Mouse (Mus musculus) embryonic facial prominence, embryonic 13.5 days (tissue): Measurements from ENCODE around the gene Morc3. TPM values are rescaled to one million over a fixed set of nuclear protein-coding genes. Genes with fewer than 3 reads are reported as not detected.

Experiments
- ATAC-seq: fragments of 200-750 bp; cut with Nextera tagmentation; 2 replicates; pipeline ENCODE4 v1.8.0; 2017; ENCODE audit warnings: low read depth; ENCODE audit not compliant: insufficient number of reproducible peaks, insufficient read depth, low FRiP score, low TSS enrichment
- H3K27ac ChIP-seq: fragments of 300-500 bp; sonication (generic); 2 replicates; pipeline ENCODE4 v1.5.1; 2015; ENCODE audit warnings: moderate library complexity, mild to moderate bottlenecking, inconsistent platforms
- H3K27me3 ChIP-seq: fragments of 300-500 bp; sonication (generic); 2 replicates; pipeline ENCODE4 v1.6.1; 2015; ENCODE audit warnings: mild to moderate bottlenecking, inconsistent platforms
- H3K36me3 ChIP-seq: fragments of 300-500 bp; sonication (generic); 2 replicates; pipeline ENCODE4 v1.6.1; 2015; ENCODE audit warnings: mild to moderate bottlenecking, inconsistent platforms
- H3K4me1 ChIP-seq: fragments of 300-500 bp; sonication (generic); 2 replicates; pipeline ENCODE4 v1.6.1; 2015; ENCODE audit warnings: inconsistent platforms
- H3K4me2 ChIP-seq: fragments of 300-500 bp; sonication (generic); 2 replicates; pipeline ENCODE4 v1.6.1; 2015; ENCODE audit warnings: moderate library complexity, mild to moderate bottlenecking, inconsistent platforms
- H3K4me3 ChIP-seq: fragments of 300-500 bp; sonication (generic); 2 replicates; pipeline ENCODE4 v1.5.1; 2015; ENCODE audit warnings: mild to moderate bottlenecking, inconsistent platforms
- H3K9ac ChIP-seq: fragments of 300-500 bp; sonication (generic); 2 replicates; pipeline ENCODE4 v1.6.1; 2015; ENCODE audit warnings: mild to moderate bottlenecking, inconsistent platforms
- H3K9me3 ChIP-seq: fragments of 300-500 bp; sonication (generic); 2 replicates; pipeline ENCODE4 v1.6.1; 2016; ENCODE audit warnings: inconsistent platforms
- WGBS: fragments of 180-500 bp; shearing (Covaris S2); methylation state at CpG from one replicate; pipeline ENCODE4 v1.1.7; 2015; ENCODE audit warnings: mixed read lengths; 5-methylcytosine and 5-hydroxymethylcytosine counted together
- polyA plus RNA-seq: library from polyadenylated mRNA; unstranded; fragments of >200 nt; fragmentation: Nextera tagmentation; extraction: Ambion mirVana; gene quantifications from 2 replicates; pipeline ENCODE4 v1.2.1, GENCODE M21; 2015

Morc3 gene
- polyA plus RNA-seq, 1 experiment from 2014 or later, result 32.9 TPM

DNA sequence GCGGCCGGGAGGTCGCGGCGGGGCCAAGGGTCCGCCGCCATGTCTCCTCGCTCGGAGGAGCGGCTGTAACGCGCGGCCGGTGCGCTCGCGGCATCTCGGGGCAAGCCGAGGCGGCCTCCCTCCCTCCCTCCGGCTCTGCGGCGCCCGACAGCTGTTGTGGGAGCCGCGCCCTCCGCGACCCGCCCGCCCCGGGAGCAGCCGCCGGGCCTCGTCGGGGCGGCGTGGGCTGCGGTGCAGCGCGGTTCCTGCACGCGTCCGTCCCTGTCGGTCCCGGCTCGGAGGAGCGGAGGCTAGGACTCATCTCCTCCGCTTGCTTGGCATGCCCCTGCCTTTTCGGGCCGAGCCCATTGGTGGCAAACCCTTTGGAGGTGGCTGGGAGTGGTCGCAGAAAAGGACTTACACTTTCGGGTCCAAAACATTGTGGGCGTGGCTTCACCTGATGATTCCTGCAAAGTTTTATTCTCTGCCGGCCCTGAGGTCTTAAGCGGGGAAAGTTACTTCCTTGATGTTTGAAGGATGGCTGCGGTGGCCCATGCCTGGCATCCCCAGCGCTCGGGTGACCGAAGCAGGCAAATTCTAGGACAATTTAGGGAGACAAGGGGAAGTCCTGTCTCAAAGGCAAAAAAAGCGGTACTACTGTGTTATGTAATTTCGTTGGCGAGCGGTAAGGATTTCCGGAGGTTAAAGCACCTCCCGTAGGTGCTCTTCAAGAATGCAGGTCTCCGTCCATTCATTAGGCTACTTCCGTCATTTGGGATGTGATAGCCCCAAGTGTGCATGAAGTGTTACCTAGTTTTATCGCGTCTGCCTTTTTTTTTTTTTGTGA is 743 bp downstream of the Morc3 start:
- peaks cover 14% of the 10 kb centered on the region for H3K4me1 ChIP-seq
- ATAC-seq, result peak; percentile 38
- no peaks in the 10 kb centered on the region for H3K36me3 ChIP-seq
- H3K9ac ChIP-seq, result peak overlapping the region; percentile 97
- peak overlapping the region; percentile 94 for H3K4me3 ChIP-seq
- H3K27me3 ChIP-seq, result no peaks in the 10 kb centered on the region
- peak overlapping the region; percentile 96 for H3K27ac ChIP-seq
- peaks cover 4% of the 10 kb centered on the region; the same call in 1 of the 2 replicates for H3K9me3 ChIP-seq
- H3K4me2 ChIP-seq, result peak overlapping the region; percentile 75
- WGBS, result 1% methylated on average over 59 of the region's 69 CpGs

DNA sequence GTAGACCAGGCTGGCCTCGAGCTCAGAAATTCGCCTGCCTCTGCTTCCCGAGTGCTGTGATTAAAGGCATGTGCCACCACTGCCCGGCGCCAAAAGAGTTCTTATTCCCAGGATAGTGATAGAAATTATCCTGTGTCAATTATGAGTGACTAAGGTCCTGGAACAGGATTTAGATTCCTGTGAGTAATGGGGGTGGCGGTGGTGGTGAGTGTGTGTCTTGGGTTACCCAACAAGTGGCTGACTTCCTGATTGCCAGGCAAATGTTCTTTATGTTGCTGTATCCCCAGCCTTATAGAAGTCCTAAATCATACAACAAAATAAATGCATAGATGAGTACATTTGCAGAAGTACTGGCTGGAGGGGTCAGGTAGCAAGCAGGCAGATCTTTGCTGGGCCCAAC is 1.6 kb downstream of the Morc3 start:
- Histone ChIP-seq H3K4me2 (peak overlapping the region; percentile 75), H3K4me1 (peaks cover 14% of the 10 kb centered on the region), H3K27ac (no peak overlapping the region), H3K9me3 (no peaks in the 10 kb centered on the region), H3K4me3 (peak overlapping the region; percentile 94), H3K36me3 (0 out of 2 replicates have a peak, but pooled peaks cover 1% of the 10 kb centered on the region), H3K9ac (no peak overlapping the region), H3K27me3 (no peaks in the 10 kb centered on the region)
- ATAC-seq, result no peak
- 83% methylated on average over 6 of the region's 6 CpGs for WGBS

DNA sequence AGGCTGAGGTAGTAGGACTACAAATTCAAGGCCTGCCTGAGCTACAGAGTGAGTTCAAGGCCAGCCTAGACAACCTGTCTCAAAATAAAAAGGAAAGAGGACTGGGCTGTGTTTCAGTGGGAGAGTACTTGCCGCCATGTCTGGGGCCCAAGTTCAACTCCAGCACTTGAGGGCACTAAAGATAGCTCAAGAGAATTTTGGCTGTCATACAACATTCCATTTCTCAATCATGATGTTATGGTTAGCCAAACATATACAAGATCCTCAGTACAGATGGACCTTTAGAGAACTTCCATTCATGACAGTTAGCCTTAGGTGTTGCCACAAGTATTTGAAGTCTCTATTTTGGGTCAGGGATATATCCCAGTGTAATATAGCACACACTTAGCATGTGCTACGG is 2.2 kb downstream of the Morc3 start:
- H3K9me3 ChIP-seq, result no peaks in the 10 kb centered on the region
- no peak overlapping the region for H3K9ac ChIP-seq
- ATAC-seq, result no peak
- no peak overlapping the region for H3K27ac ChIP-seq
- 0 out of 2 replicates have a peak, but pooled peaks cover 6% of the 10 kb centered on the region for H3K36me3 ChIP-seq
- H3K4me1 ChIP-seq, result peaks cover 14% of the 10 kb centered on the region
- H3K4me2 ChIP-seq, result no peak overlapping the region
- 94% methylated on average over 2 of the region's 2 CpGs for WGBS
- no peaks in the 10 kb centered on the region for H3K27me3 ChIP-seq
- H3K4me3 ChIP-seq, result no peak overlapping the region

DNA sequence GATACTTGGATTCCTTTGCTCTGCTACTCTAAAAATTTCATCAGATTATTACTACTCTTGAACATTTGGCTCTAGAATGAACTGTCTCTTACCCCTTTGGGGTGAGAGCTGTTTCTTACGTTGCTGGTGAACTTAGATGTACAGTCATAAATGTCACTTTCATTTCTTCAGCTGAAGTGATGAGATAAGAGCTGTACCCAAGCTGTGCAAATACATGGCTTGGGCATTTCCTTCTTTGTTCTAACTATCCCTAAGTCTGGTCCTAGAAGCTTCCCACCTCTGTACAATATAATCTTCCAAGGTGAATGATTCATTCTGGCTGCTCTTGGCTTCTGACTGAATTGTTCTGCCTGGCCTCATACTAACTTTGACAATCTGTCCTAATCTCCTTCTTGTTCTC is 7.1 kb downstream of the Morc3 start:
- no peak overlapping the region for H3K4me2 ChIP-seq
- peaks cover 3% of the 10 kb centered on the region; the same call in 1 of the 2 replicates for H3K4me1 ChIP-seq
- no peaks in the 10 kb centered on the region for H3K9me3 ChIP-seq
- H3K9ac ChIP-seq, result no peak overlapping the region
- H3K27ac ChIP-seq, result no peak overlapping the region
- WGBS, result 96% methylated on average over 1 of the region's 1 CpGs
- no peak for ATAC-seq
- H3K36me3 ChIP-seq, result 0 out of 2 replicates have a peak, but pooled peaks cover 13% of the 10 kb centered on the region
- H3K4me3 ChIP-seq, result no peak overlapping the region
- H3K27me3 ChIP-seq, result no peaks in the 10 kb centered on the region

DNA sequence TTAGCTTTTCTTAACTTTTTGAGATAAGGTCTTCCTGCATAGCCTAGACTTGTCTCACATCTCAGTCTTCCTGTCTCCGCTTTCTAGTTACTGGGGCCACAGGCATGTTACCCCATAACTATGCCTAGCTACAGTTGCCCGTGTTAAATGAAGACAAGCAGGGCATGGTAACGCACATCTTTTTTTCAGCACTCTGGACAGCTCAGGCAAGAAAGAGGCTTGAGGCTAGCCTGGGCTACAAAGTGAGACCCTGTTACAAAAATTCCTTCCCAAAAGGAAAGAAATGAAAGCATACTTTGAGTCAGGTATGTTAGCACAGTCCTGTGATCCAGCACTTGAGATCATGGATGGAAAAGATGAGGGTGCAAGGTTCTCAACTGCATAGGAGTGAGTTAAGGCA is 18.6 kb downstream of the Morc3 start:
- H3K4me2 ChIP-seq, result no peak overlapping the region
- no peak for ATAC-seq
- 94% methylated on average over 3 of the region's 3 CpGs for WGBS
- H3K9ac ChIP-seq, result no peak overlapping the region
- H3K36me3 ChIP-seq, result peaks cover 91% of the 10 kb centered on the region
- H3K4me3 ChIP-seq, result no peak overlapping the region
- H3K27me3 ChIP-seq, result no peaks in the 10 kb centered on the region
- H3K4me1 ChIP-seq, result no peaks in the 10 kb centered on the region
- H3K27ac ChIP-seq, result no peak overlapping the region
- no peaks in the 10 kb centered on the region for H3K9me3 ChIP-seq

DNA sequence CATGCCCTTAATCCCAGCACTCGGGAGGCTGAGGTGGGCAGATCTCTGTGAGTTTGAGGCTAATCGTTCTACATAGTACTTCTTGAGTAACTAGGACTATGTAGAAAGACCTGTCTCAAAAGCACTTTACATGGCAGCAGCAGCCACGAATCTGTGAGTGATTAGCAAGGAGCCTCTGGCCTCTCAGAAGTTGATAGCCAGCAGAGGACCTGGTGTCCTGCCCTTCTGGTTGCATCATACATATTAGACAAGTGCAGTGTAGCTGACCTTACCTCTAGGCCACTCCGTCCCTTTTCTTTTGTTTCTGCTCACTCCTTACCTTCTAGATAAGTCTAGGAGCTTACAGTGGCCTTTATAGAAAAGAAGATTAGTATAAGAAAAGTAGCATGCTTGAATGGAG is 28.0 kb downstream of the Morc3 start:
- H3K27ac ChIP-seq, result no peak overlapping the region
- no peak for ATAC-seq
- no peaks in the 10 kb centered on the region for H3K9me3 ChIP-seq
- H3K9ac ChIP-seq, result no peak overlapping the region
- no peak overlapping the region for H3K4me3 ChIP-seq
- peaks cover 83% of the 10 kb centered on the region for H3K36me3 ChIP-seq
- 85% methylated on average over 4 of the region's 4 CpGs for WGBS
- H3K4me1 ChIP-seq, result no peaks in the 10 kb centered on the region
- no peak overlapping the region for H3K4me2 ChIP-seq
- H3K27me3 ChIP-seq, result no peaks in the 10 kb centered on the region

DNA sequence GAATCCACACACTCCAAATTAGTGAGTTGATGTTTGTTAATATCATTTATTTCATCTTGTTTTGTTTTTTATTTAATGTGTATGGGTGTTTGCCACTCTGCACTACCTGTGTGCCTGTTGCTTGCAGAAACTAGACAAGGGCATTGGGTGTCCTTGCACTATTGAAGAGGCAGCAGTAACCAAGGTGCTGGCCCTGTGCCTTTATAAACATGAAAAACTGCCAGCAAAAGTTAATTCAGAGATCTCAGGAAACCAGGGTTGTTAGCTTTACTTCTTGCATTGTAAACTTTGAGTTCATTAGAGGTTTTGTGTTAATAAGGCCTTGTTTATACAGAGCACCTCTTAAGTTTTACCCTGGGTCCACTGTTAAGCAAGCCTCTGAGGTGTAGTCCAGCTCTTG is 28.8 kb downstream of the Morc3 start:
- no peaks in the 10 kb centered on the region for H3K9me3 ChIP-seq
- H3K4me2 ChIP-seq, result no peak overlapping the region
- peaks cover 85% of the 10 kb centered on the region for H3K36me3 ChIP-seq
- no peaks in the 10 kb centered on the region for H3K4me1 ChIP-seq
- no peak overlapping the region for H3K4me3 ChIP-seq
- no peak overlapping the region for H3K27ac ChIP-seq
- ATAC-seq, result no peak
- no peaks in the 10 kb centered on the region for H3K27me3 ChIP-seq
- H3K9ac ChIP-seq, result no peak overlapping the region

DNA sequence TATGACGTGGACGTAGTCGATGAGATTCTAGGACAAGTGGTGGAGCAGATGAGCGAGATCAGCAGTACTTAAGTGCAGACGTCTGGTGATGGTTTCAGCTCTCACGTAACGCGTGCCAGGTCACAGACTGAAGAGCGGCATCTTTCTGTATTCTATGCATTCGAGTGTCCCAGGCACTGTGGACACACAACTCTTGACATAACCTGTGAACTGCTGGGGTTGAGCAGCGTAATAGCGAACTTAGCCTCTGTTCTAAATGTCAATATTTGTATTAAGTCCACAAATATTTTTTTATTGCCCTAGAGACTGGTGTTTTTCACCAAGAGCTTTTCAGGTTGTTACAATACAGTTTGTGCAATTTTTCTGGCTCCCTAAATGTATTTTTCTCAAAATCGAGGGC is 42.9 kb downstream of the Morc3 start:
- Histone ChIP-seq H3K4me1 (no peaks in the 10 kb centered on the region), H3K9me3 (no peaks in the 10 kb centered on the region), H3K36me3 (peaks cover 76% of the 10 kb centered on the region), H3K9ac (no peak overlapping the region), H3K27me3 (no peaks in the 10 kb centered on the region), H3K4me3 (no peak overlapping the region), H3K27ac (no peak overlapping the region), H3K4me2 (no peak overlapping the region)
- WGBS, result 90% methylated on average over 13 of the region's 13 CpGs
- ATAC-seq, result no peak

DNA sequence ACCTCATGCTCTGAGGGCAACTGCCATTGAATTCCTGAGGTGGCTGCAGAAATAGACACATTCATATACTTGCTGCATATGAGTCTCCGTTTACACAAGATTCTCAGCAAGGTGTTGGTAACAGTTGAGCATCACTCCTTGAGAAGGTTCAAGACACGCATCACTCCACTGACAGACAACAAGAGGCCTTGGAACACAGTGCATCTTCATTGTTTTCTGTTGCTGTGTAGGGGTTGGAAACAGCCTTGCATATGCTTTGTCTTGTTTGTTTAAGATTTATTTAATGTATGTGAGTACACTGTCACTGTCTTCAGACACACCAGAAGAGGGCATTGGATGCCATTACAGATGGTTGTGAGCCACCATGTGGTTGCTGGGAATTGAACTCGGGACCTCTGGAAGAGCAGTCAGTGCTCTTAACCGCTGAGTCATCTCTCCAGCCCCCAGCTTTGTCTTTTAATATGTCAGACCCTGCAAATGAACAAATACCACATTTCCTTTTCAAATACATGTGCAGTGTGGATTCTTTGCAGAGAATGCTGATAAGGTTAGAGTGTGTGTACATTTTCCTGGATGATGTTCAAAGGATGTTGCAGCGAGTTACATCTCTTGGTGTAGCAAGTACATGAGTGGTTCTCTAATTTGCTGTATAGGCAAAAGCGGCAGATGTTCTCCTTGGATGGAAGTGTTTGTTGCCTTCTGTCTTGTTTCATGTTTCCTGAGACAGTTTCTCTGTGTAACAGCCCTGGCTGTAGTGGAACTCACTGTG is 45.9 kb downstream of the Morc3 start:
- peaks cover 48% of the 10 kb centered on the region for H3K36me3 ChIP-seq
- H3K4me3 ChIP-seq, result no peak overlapping the region
- H3K4me2 ChIP-seq, result no peak overlapping the region
- WGBS, result 92% methylated on average over 6 of the region's 6 CpGs
- no peak for ATAC-seq
- H3K4me1 ChIP-seq, result no peaks in the 10 kb centered on the region
- no peak overlapping the region; the same call in 1 of the 2 replicates for H3K27ac ChIP-seq
- H3K9me3 ChIP-seq, result no peaks in the 10 kb centered on the region
- H3K9ac ChIP-seq, result no peak overlapping the region
- H3K27me3 ChIP-seq, result no peaks in the 10 kb centered on the region

DNA sequence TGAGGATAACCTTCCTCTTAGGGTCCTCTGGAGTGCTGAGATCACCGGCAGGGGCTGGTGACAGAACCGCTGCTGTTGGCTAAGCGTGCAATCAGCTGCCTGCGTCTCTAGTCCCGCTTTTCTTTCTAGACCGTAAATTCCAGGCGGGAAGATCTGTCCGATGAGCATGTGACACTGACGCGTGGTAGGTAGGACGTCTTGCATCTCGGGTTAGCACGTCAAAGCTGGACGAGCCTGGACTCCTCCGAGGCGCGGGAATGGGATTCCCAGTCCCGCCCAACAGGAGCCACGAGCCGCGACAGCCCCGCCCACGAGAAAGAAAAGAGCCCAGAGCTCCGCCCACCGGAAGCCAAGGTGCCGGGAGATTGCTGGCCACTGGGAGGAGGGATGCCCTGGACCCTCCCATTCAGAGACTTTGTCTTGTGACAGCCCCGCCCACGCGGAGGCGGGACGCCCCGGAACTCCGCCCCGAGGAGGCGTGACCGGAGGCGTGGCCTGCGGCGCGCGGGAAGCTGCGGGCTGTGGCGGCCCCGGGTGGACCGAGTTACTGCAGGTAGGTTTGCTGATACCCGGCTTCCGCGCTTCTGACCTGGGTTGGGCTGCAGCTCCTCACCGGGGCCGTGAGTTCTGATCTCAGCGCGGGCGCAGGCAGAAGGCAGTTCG is 51.6 kb downstream of the Morc3 start, which contains the start of gene Chaf1b:
Gene Chaf1b, plus strand, starts transcription at position 479 of the 663 bp plus-strand sequence.
- peak within 1 kb of the TSS; percentile 80 for H3K9ac ChIP-seq
- no peaks in the 10 kb centered on the region for H3K27me3 ChIP-seq
- H3K9me3 ChIP-seq, result no peaks in the 10 kb centered on the region
- WGBS, result under 1% methylated on average over 51 of the region's 54 CpGs
- ATAC-seq, result peak; percentile 91
- H3K4me2 ChIP-seq, result peak within 1 kb of the TSS; percentile 82
- peak within 1 kb of the TSS; percentile 85 for H3K4me3 ChIP-seq
- peaks cover 22% of the 10 kb centered on the region for H3K4me1 ChIP-seq
- H3K27ac ChIP-seq, result 0 out of 2 replicates have a peak within 1 kb of the TSS, but pooled peaks have one; percentile 16
- H3K36me3 ChIP-seq, result peaks cover 23% of the 10 kb centered on the region

DNA sequence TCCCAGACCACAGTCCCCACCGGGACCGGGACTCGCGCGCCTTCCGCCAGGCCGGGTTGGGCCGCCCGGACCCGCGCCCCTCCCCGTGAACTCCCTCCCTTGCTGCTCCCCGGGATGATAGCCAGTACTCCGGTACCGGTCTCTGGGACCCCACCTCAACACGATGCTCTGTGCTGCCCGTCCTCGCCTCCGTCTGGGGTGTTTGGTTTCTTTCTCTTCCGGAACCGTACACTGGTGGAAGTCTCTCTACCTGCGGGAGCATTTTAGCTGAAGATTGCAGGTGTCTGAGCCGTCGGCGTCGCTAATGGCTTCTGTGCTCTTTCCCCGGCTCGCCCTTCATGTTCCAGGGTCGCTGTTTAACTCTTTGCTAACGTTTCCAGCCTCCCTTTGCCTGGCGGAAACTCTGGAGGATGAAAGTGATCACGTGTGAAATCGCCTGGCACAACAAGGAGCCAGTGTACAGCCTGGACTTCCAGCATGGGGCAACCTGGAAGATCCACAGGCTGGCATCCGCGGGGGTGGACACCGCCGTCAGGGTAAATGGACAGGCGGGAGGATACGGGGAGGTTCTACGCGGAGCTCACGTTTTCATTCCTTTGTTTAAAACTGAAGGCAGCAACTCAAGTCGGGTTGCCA is 52.3 kb downstream of the Morc3 start:
- H3K4me3 ChIP-seq, result peak overlapping the region; percentile 85
- H3K9ac ChIP-seq, result peak overlapping the region; percentile 80
- 0 out of 2 replicates have a peak overlapping the region, but pooled peaks have one; percentile 16 for H3K27ac ChIP-seq
- H3K36me3 ChIP-seq, result peaks cover 29% of the 10 kb centered on the region
- H3K27me3 ChIP-seq, result no peaks in the 10 kb centered on the region
- no peak; the same call in 1 of the 2 replicates for ATAC-seq
- peak overlapping the region; percentile 82 for H3K4me2 ChIP-seq
- under 1% methylated on average over 43 of the region's 43 CpGs for WGBS
- H3K4me1 ChIP-seq, result peaks cover 22% of the 10 kb centered on the region
- no peaks in the 10 kb centered on the region for H3K9me3 ChIP-seq
